Mouse (Mus musculus) small intestine, adult 2 months (tissue): ENCODE measurements around the gene Ttc7b.

Experiments
- CTCF ChIP-seq: fragments of 200-500 bp; IDR thresholded peaks from 2 replicates; pipeline ENCODE4 v1.5.1; 2012; ENCODE audit warnings: low read depth, mild to moderate bottlenecking, control low read depth, inconsistent platforms, low read length, moderate library complexity, mixed read lengths; ENCODE audit not compliant: insufficient replicate concordance, insufficient read length; ENCODE audit errors: extremely low read depth
- POLR2A ChIP-seq: fragments of 200-500 bp; IDR thresholded peaks from 2 replicates; pipeline ENCODE4 v1.6.1; 2012; ENCODE audit warnings: low read depth, mild to moderate bottlenecking, control low read depth, inconsistent platforms, low read length, moderate library complexity

DNA sequence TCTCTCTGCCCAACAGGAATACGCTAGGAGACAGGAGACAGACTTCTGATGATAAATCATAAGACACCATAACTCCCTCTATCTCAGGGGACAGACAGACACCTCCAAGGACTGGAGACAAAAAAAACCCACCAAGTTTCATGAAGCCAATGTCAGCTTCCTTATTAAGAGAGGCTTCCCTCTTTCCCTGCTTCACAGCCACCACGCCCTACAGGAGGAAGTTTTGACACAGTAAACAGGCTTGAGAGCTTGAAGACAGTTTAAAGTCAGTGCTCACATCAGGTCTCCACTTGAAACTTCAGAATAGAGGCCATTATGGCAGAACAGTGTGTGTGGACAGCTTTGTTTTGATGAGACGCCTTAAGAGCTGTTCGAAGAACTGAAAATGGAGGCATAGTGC, 200.9 kb downstream of the Ttc7b start:
- TF ChIP-seq CTCF (no peak), POLR2A (no peak)
